Mouse (Mus musculus) layer of hippocampus, postnatal 14 days (tissue): ENCODE measurements at regions not wholly inside any gene's neighbourhood (a gene's known extent, or its start where the extent isn't known, plus 50 kb on each side); places are given as distances from the start of the nearest gene placed in this dataset.
A peak's percentile ranks its signal among the peaks of the same experiment; 100 is the strongest.
"Not testable (repeated sequence)": the region's sequence is repeated elsewhere in the genome, so short reads cannot be mapped to it uniquely, and the experiment has no call there.

Experiments used
- DNase-seq, 2 experiments: peaks; one replicate each; pipeline ENCODE4 v3.0.0; 2021 to 2022; ENCODE audit warnings: low spot score in 2 of 2, mixed read lengths in 1 of 2

- no peak for DNase-seq
Measured at GRCm38 (mm10) chr8:126778673-126779072, 167.0 kb downstream of the Tomm20 start.

- no peak for DNase-seq
Measured at GRCm38 (mm10) chr8:126778131-126778530, 167.5 kb downstream of the Tomm20 start.

- DNase-seq: no peak
Measured at GRCm38 (mm10) chr8:126776605-126777469, 168.8 kb downstream of the Tomm20 start.

- DNase-seq: no peak
Measured at GRCm38 (mm10) chr8:126775334-126775733, 170.3 kb downstream of the Tomm20 start.

GRCm38 (mm10) chr8:126774816-126775215 lies 170.8 kb downstream of the Tomm20 start:
- DNase-seq: no peak

GRCm38 (mm10) chr8:126772748-126773147 lies 172.9 kb downstream of the Tomm20 start:
- DNase-seq: no peak

- no peak for DNase-seq
Measured at GRCm38 (mm10) chr8:126772194-126772593, 173.4 kb downstream of the Tomm20 start.

- not testable (repeated sequence) for DNase-seq
Measured at GRCm38 (mm10) chr8:126770374-126770773, 175.3 kb downstream of the Tomm20 start.

GRCm38 (mm10) chr8:126768142-126768541 lies 174.4 kb upstream of the Irf2bp2 start:
- DNase-seq: no peak

GRCm38 (mm10) chr8:126767341-126767740 lies 173.6 kb upstream of the Irf2bp2 start:
- DNase-seq: no peak

GRCm38 (mm10) chr8:126765693-126766238 lies 172.0 kb upstream of the Irf2bp2 start:
- DNase-seq: no peak

- DNase-seq: peak in 1 of 2 experiments; percentile 49
Measured at GRCm38 (mm10) chr8:126763600-126763999, 169.8 kb upstream of the Irf2bp2 start.

- no peak for DNase-seq
Measured at GRCm38 (mm10) chr8:126759711-126760110, 165.9 kb upstream of the Irf2bp2 start.

- no peak for DNase-seq
Measured at GRCm38 (mm10) chr8:126758951-126759350, 165.2 kb upstream of the Irf2bp2 start.

- DNase-seq: peak in 1 of 2 experiments; percentile 49
Measured at GRCm38 (mm10) chr8:126757951-126758757, 164.4 kb upstream of the Irf2bp2 start.

- no peak for DNase-seq
Measured at GRCm38 (mm10) chr8:126756300-126757097, 162.7 kb upstream of the Irf2bp2 start.

- no peak for DNase-seq
Measured at GRCm38 (mm10) chr8:126755669-126756068, 161.9 kb upstream of the Irf2bp2 start.

GRCm38 (mm10) chr8:126754361-126754809 lies 160.6 kb upstream of the Irf2bp2 start:
- DNase-seq: no peak

- DNase-seq: no peak
Measured at GRCm38 (mm10) chr8:126753059-126753855, 159.5 kb upstream of the Irf2bp2 start.
